Mouse (Mus musculus): ENCODE measurements around the gene Was.
A peak's percentile ranks its signal among the peaks of the same experiment; 100 is the strongest.
"Not testable (repeated sequence)": the region's sequence is repeated elsewhere in the genome, so short reads cannot be mapped to it uniquely, and the experiment has no call there.

The Was gene

DNA sequence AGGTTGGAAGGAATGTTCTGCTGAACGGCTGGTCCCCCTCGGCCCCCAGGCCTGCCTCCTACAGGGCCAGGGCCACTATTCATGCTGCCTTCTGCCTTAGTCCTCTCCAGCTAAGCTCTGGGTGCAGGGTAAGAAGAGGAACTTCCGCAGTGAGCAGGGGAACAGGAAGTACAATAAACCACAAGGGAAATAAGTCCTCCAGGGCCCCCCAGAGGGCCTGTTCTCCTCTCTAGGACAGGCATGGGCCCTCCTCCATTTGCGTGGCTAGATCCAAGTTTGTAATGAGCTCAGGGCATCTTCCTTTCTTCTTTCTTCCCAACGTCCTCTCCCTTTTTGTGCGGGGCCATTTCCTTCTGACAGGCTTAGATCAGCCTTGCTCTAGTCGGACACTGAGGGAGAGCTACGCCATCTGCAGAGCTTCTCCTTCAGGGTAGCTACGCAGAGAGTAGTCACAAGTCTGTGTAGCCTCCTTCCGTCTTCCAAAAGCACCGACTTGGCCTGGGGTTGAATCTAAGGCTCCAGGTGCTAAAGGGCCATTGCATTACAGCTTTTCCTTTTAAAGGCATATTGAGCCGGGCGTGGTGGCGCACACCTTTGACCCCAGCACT is at the start of gene Was:
Was (minus strand) TSS at position 153 of the 608 bp plus-strand sequence.
- no peak for DNase-seq

DNA sequence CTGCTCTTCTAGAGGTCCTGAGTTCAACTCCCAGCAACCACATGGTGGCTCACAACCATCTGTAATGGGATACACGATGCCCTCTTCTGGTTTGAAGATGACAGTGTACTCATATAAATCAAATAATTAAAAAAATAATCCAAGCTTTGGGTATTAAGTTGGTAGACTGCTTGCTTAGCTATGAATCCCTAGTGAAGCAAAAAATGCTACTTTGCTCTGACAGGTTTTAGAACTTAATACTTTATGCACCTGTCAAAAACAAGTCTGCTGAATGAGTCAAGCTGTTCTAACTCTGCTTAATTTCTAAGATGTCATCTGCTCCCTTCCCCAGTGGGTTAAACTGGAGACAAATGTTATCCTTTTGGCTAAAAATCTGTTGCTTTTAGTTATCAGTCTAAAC is 49.2 kb upstream of the Was start:
- DNase-seq, result no peak

DNA sequence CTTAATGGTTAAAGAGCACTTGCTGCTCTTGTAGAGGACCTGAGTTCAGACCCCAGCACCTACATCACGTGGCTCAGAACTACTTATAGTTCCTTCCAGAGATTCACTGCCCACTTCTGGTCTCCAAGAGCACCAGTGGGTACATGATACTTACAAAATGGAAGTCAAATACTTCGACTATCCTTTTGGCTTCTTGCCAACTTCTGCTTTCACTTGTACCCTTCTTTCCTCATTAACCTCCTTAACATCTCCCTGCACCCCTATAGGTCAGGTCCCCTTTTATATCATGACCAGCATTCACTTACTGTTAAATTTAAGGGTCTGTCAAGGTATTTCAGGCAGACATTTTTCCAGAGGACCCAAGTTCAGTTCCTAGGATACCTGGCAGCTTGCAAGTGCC is 45.6 kb upstream of the Was start:
- no peak for DNase-seq

DNA sequence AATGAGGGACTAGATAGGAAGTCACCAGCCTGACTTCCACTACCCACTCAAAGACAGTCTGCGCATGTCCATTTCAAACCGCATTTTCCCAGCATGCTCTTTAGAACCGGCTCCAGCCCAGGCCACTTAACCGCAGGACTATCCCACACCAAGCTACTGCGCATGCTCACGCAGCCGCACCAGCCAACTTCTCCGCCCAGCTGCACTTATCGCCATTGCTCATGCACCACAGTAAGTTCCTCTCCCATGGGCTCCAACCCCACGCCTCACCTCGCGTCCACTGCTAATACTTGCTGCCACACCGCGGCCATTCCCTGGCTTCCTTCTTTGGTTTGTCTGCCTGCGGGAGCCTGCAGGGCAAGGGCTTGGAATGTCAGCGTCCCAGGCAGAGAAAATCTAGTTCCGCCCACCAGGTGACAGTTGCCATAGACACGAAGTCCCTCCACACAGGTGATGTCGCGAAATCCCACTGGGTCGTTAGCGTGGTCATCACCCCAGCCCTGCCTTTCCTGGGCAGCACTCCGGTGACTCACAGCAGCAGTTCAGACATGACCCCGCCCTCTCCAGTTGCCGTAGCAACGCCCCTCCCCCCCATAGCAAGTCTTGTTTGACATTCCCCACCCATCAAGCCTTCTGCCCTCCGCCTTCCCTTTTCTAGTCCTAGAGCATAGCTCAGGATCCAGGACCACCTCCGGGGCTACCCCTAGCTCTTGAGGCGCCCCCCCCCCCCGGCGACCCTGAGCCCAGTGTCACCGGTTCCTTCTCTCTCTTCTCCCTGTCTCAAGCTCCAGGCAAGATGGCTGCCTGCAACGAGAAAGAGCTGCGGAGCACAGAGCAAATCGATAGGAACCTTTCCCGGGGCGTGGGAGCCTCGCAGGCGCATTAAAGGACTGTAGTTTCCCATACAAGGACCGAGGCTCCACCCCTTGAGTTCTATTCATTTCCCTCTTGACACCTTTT is 42.0 kb upstream of the Was start, which contains the start of gene Wdr13:
Wdr13 (minus strand) TSS at position 876 of the 960 bp plus-strand sequence.
- DNase-seq, result peak; percentile 90 to 92

DNA sequence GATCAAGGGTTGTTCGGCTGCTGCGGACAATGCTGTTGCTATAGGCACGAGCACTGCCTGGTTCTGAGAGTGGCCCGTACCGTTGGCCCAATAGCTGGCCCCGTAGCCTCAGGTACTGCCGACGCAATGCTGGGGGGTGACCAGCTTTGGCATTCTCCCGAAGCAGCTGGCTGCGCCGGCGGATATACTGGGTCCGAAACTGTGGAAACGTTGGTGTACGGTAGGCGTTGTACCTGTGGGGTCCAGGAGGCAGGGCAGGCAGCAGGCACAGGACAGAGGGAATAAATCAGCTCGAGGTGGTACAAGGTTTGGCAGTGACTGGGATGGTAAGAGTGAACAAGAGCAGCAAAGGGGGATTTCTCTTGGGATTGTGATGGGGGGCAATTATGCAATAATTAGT is 41.1 kb upstream of the Was start:
- DNase-seq, result peak in 1 of 2 experiments; percentile 10

DNA sequence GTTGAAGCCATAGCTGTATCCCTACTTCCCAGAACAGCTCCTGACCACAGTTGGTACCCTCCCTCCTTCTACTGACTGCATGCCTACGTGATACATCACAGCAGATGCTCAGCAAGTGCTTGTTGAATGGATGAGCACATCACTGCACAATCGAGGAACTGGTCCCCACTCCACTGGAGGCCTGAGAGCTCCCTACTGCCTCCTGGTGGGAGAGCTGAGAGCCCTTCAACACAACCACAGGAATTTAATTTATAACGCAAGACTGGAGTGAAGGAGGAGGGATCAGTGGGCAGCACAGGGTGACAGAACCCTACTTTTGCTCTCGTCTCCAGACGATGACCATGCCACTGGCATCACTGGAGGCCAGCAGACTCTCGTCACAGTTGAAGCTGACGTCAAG is 34.9 kb upstream of the Was start:
- DNase-seq, result no peak

DNA sequence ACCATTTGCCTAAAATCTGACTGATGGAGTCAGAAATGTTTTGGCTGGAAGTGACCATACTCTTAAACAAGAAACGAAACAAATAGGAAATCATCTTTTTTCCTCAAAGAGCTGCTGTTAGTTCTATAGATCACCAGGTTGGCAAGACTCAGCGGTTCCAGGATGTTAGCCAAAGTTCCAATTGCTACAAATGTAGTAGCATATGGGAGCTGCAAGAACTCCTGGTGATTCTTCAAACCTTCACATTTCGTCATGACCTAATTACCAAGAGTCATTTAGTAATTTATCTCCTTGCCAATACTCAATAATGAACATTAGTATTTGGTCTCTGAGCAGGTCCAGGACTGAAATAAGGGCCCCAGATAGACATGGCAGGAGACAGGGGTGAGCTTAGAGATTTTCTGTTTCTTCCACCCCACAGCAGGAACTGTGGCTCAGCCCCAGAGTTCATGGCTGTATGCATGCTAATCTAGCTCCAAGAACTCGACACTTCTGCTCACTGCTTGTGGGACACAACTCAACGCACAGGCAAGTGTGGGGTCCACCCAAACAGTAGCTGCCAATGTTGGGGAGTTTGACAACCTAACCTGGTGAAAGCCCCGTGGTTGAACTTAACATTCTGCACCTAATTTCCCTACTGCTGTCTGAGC is 33.6 kb upstream of the Was start:
- peak; percentile 45 to 53 for DNase-seq

DNA sequence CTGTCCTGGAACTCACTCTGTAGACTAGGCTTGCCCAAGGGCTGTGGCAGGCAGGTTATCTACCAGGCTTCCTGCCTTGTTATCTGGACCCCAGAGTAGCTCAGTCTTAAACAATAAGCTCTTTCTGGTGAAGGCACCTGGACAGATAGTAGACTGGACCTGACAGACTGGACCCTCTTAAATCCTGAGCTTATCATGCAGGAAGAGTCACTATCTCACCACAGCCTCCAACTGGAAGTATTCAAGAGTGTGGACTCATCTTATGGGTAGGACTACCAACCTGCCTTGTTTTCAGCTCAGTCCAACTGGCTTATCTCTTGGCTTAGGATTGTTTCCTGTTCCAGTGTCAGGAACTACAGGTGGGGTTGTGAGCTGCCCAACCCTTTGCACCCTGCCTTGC is 27.0 kb upstream of the Was start:
- DNase-seq, result no peak

DNA sequence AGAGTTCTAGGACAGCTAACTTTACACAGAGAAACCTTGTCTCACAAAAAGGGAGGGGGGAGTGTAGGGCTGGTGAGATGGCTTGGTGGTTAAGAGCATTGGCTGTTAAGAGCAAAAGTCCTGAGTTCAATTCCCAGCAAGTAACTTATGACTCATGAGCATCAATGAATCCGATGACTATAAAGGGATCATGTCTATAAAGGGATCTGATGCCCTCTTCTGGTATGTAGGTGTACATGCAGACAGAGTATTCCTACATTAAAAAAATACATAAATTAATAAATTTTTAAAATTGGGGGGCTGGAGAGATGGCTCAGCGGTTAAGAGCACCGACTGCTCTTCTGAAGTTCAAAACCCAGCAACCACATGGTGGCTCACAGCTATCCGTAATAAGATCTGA is 25.0 kb upstream of the Was start:
- no peak for DNase-seq

DNA sequence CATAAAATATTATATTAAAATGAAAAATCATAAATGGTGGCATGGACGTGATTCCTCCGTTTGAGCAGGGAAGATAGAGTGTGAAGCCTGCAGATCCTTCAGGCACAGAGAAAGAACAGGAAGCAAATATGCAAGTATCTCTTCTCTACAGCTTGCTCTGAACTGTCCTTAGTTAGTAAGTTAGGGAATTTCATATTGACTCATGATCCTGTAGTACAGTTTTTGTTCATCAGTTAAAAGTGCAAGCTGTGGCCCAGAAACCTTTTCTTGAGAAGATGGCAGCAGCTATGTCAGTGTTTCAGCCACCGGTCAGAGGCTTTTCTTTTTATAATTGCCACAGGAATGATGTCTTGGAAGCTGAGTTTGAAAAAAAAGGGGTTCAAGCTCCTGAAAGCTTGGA is 14.7 kb upstream of the Was start:
- DNase-seq, result no peak

DNA sequence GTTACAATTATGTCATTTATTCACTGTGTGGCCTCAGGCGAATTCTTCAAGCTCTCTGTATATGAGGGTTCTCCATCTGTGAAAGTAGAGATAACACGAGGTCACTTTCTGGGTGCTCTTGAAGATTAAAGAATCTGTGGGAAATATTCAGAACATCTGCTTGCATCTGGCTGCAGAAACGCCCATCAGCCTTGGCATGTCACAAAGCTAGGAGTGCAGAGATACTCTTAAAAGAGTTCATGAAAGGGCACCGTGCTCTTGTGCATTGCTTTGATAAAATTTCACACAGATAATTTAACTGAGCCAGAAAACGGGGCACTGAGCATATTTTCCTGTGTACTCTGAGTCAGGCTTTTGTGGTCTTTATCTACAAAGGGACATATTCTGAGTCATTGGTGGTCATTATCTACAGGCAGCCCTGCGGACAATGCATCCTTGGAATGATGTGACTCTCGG is 11.9 kb upstream of the Was start:
- no peak for DNase-seq

DNA sequence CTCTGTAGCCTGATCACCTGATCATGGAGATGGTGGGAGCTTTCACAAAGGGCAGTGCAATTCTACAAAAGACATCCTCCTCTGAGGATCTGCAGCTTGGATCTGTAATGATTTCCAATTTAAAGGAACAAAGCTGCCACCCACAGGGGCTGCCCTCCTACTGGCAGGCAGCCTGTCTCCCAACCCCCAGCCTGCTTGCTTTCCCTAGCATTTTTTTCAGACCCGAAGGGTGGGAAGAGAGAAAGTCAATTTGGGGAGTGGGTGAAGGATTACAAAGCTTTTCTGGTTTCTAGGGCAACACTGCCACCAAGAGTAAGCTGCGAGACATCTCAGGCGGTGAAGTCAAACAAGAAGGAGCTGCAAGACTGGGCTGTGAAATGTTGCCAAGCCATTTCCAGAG is 10.7 kb upstream of the Was start:
- DNase-seq, result peak; percentile 90 to 91

DNA sequence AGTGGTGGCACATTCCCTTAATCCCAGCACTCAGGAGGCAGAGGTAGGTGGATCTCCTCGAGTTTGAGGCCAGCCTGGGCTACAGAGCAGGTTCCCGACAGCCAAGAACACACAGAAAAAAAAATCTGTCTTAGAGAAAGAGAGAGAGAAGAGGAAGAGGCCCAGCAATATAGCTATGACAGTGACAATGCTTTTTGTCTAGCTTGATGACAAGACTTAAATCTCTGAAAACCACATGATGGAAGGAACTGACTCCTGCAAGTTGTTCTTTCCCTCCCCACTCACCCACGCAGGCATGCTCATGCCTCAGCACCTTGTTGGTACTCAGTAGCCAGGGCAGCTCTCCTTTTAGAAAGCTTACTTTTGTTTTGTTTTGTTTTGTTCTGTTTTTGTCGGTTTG is 9.1 kb upstream of the Was start:
- no peak for DNase-seq

DNA sequence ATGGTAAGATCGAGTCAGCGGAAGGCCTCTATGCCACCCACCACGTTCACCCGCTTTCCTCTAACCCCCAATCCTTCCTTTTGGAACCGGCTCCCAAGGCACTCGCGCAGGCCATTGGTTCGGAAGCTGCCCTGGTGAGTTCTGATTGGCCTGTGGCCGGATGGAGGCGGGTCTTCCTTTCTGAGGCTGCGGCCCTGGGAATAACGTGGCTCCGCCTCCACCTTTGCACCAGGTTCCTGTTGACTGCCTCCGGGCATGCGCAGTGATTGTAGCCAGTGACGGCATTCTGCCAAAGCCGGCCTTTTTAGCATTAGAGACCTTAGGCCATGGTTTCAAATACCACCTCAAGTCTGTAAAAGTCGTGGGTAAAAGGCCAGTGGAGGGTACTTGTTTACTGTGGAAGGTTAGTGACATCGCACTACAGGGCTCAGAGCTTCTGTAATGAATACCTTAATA is 6.5 kb upstream of the Was start:
- peak; percentile 97 to 98 for DNase-seq

DNA sequence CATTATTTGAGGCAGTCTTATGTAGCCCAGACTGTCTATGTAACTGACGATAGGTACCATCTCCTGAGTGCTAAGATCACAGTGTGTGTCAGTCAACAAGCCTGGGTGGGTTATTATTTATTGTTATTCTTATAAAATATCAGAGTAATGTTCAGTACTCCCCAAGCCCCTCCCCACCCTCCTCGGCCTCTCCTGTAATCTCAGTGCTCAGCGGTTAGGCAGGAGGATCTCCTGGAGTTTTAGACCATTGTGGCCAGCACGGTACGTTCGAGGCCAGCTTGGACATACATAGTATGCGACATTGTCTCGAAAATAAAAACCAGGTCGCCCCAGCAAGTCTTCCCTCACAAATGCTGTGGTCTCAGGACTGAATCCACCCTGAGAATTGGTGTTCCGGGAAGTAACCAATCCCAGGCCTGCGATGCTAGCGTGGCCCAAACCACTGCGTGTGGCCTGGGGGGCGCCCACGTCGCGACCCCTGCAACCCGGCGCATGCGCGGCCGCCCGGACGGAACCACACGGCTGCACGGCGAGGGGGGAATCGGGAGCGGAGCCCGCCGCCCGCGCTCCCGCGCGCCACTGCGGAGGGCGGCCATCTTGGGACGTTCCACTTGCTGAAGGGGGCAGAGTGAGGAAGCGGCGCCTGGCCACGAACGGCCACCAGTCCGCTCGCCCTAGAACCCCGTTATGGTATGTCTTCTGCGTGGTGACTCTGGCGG is 5.9 kb upstream of the Was start:
- DNase-seq, result peak; percentile 77 to 92

DNA sequence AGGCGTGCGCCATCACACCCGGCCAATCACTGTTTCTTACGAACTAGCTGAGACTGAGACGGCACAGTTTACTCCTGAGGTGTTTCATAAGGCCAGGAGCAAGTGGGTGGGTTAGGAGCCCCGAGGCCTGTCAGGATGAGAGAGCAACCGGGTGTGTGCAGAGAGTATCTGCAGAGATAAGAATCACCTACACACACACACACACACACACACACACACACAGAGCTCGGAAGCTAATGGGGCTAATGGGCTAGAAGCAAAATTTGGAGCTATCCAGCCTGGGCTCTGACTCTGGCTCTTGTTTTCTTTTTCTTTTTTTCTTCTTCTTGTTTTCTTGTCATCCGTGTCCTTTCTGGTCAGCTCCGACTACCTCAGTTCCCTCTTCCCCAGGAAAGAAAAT is 5.2 kb upstream of the Was start:
- DNase-seq, result peak in 1 of 2 experiments; percentile 17

DNA sequence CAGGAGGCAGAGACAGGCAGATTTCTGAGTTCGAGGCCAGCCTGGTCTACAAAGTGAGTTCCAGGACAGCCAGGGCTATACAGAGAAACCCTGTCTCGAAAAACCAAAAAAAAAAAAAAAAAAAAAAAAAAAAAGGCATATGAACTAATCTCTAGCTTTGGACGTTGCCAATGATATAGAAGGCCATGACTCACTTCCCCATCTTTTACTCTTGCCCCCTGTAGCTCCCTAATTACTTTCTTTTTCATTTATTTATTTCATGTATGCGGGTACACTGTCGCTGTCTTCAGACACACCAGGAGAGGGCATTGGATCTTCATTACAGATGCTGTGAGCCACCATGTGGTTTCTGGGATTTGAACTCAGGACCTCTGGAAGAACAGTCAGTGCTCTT is 653 bp upstream of the Was start:
- not testable (repeated sequence) for DNase-seq

DNA sequence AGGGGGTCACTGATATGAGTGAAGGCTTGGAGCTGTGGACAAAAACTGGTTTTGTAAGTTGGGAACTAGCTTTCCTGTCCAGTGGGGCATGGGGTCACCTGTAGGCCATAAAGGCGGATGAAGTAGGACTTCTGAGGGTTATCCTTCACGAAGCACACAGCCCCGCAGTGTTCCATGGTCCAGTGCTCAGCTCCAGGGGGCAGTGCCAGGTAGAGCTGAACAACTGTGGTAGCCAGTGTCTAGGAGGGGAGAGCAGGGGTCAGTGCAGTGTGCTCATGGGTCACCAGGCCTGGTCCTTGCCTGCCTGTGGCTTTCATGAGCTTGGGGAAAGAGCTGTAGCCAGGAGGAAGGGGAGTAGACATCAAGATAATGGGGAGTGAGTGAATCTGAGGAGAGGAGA is 552 bp downstream of the Was start:
- DNase-seq, result no peak

DNA sequence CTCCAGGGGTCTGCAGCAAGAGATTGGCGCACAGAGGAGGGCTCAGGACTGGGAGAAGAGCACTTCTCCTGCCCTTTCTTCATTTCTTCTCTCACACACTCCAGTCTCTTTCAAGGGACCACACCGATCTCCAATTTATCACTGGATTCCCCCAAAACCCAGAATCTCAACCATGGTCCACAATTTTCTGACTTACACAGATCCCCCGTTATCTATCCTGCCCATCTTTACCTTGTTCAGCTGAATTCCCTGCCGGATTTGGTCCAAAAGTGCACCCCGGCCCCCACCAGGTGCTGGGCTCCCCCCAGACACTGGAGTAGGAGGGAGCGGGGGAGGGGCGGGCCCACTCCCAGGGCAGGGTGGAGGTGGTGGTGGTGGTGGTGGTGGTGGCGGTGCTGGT is 4.7 kb downstream of the Was start:
- DNase-seq, result no peak

DNA sequence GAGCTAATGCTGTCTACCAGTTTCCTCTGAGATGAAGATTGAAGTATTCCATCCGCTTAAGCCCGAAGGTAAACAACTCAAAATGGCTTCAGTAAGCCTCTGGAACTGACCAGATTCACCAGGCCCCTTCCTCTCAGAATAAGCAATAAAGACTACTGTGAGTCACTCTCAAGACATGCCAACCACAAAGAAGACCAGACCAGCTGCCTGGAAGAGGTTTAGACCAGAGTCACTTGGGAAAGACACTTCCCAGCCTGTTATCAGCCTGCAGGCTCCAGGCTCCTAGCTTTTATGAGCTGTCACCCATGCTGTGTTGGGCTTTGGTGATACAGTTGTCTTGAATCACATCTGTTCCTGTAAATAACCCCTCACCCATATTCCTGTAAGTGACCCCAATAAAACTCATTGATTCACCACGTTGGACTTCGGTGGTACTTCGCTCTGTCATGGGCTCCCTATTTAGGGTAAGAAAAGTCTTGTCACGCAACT is 5.5 kb downstream of the Was start:
- DNase-seq, result no peak

DNA sequence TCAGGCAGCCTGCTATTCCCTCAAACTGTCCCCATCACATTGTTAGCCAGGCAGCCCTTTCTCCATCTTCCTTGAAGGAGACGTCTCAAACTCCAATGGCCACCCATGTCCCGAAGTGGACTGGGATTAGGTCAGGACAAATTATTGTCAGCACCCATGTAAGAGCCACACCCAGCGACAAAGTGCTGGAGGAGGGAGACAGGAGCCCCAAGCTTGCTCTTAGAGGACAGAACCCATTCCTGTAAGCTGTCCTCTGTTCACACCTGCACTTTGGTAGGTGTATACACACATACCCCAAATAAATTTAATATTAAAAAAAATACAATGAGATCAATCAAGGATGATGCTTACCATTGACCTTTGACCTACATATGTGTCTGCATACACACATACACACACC is 15.2 kb downstream of the Was start:
- DNase-seq, result no peak

DNA sequence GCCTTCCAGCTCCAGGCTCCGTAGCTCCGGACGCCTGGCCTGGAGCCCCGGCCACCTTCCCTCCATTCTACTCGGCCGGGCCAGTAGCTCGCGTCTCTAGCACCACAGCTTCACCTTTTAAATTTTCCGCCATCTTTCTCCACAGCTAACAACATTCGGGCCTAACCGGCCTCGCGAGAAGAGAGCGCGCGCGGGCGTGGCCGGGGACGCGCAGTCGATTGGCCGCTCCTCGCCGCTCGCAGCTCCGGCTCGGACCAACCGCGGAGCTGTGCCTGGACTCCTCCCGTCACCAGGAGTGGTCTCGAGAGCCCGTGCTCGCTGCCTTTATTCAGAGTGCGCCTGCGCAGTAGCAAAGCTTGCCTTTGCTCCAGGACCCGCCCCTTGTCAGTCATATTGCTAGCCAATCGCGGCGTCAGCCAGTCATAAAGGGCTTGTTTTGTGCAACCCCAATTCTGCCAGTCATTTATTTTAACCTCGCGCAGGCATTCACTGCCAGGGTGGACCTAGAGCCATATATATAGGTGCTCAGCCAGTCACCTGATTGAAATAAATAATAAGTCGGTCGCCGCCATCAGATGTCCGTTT is 15.8 kb downstream of the Was start, which contains the start of gene Suv39h1:
Suv39h1 (minus strand) TSS at position 331 of the 585 bp plus-strand sequence.
- DNase-seq, result peak; percentile 91 to 96

All from cerebellum, postnatal 10 days (tissue).